Mouse (Mus musculus) gastrocnemius, postnatal 14 days (tissue): Measurements from ENCODE around the gene Blvra. TPM values are rescaled to one million over a fixed set of nuclear protein-coding genes. Genes with fewer than 3 reads are reported as not detected.
"Not testable (repeated sequence)": the region's sequence is repeated elsewhere in the genome, so short reads cannot be mapped to it uniquely, and the experiment has no call there.

Experiments used
- DNase-seq: peaks from one replicate; pipeline ENCODE4 v3.0.0; 2021; ENCODE audit warnings: mixed read lengths
- intact Hi-C: fragments of 180-260 bp; cut with DNase I; formaldehyde crosslinking; loops from one replicate; pipeline ENCODE4 v1.15.1; 2025; ENCODE audit warnings: low total_unique reads
- microRNA-seq, 2 experiments: library from miRNA; unstranded; fragments of <30 nt; microRNA quantifications; one replicate each; pipeline ENCODE4 v1.2.0; 2021
- total RNA-seq, 2 experiments: library from RNA; stranded (reverse); gene quantifications; 2 replicates each; pipeline ENCODE4 v1.2.3; 2021

Gene Blvra
- total RNA-seq, 2 experiments from 2014 or later, result 13.2 to 16.4 TPM

- intact Hi-C loops, result no loop called here
- peak; percentile 92 for DNase-seq
Measured at GRCm38 (mm10) chr2:127133621-127134461, 63.4 kb downstream of the Blvra start, which contains the start of gene Ncaph. Gene Ncaph (minus strand): TSS chr2:127133954.

GRCm38 (mm10) chr2:127135255-127135654 lies 64.8 kb downstream of the Blvra start:
- DNase-seq, intact Hi-C loops: not testable (repeated sequence)

- intact Hi-C loops, result no loop called here
Measured at GRCm38 (mm10) chr2:127136979-127137378, 66.5 kb downstream of the Blvra start.

GRCm38 (mm10) chr2:127137838-127138420 lies 67.5 kb downstream of the Blvra start:
- DNase-seq, result no peak
- intact Hi-C loops, result no loop called here

More at GRCm38 (mm10) chr2:127136979-127137378, 66.5 kb downstream of the Blvra start:
- peak; percentile 30 for DNase-seq

GRCm38 (mm10) chr2:127138449-127138848 lies 68.0 kb downstream of the Blvra start:
- DNase-seq, result no peak
- intact Hi-C loops, result no loop called here

GRCm38 (mm10) chr2:127139094-127139493 lies 68.6 kb downstream of the Blvra start:
- DNase-seq, result no peak
- intact Hi-C loops, result no loop called here

- DNase-seq, result no peak
- intact Hi-C loops, result no loop called here
Measured at GRCm38 (mm10) chr2:127139605-127140004, 69.1 kb downstream of the Blvra start.

- DNase-seq, result no peak
- intact Hi-C loops, result no loop called here
Measured at GRCm38 (mm10) chr2:127140011-127140410, 69.5 kb downstream of the Blvra start.

GRCm38 (mm10) chr2:127142031-127142430 lies 71.6 kb downstream of the Blvra start:
- DNase-seq, result no peak
- intact Hi-C loops, result no loop called here

- intact Hi-C loops, result no loop called here
- DNase-seq, result no peak
Measured at GRCm38 (mm10) chr2:127142577-127143157, 72.2 kb downstream of the Blvra start.

GRCm38 (mm10) chr2:127143158-127144063 lies 72.9 kb downstream of the Blvra start, which contains the start of gene Itpripl1:
Gene Itpripl1 (minus strand): TSS chr2:127143442.
- peak; percentile 79 for DNase-seq
- intact Hi-C loops, result no loop called here

GRCm38 (mm10) chr2:127145699-127146098 lies 75.2 kb downstream of the Blvra start:
- DNase-seq, result no peak
- intact Hi-C loops, result no loop called here

Small RNAs within 50 kb of the gene (microRNA-seq; reads per million reads assigned to microRNA genes)
- gene Gm24081, result 0 reads per million in 2 experiments

Other genes with a start within 250 kb of the Blvra start
- 10 to 100 TPM; 22.1 to 24.2 TPM for gene Trpm7, start 194.4 kb upstream of the Blvra start, total RNA-seq
- 10 to 100 TPM; 45.9 to 49.0 TPM for gene Sppl2a, start 137.4 kb upstream of the Blvra start, total RNA-seq
- 1 to 10 TPM; 6.6 to 7.4 TPM for gene Ap4e1, start 61.9 kb upstream of the Blvra start, total RNA-seq
- 1 to 10 TPM; 4.5 to 6.6 TPM for gene Ncaph, start 63.3 kb downstream of the Blvra start, total RNA-seq
- gene Itpripl1, start 72.8 kb downstream of the Blvra start, total RNA-seq, result 1 to 10 TPM; 5.0 to 9.4 TPM
- gene 1810024B03Rik, start 137.6 kb downstream of the Blvra start, total RNA-seq, result under 1 TPM; 0.66 to 0.72 TPM
- gene Snrnp200, start 137.7 kb downstream of the Blvra start, total RNA-seq, result 10 to 100 TPM; 33.0 to 34.6 TPM
- 10 to 100 TPM; 44.5 to 47.9 TPM for gene Ciao1, start 177.2 kb downstream of the Blvra start, total RNA-seq
- gene Tmem127, start 177.2 kb downstream of the Blvra start, total RNA-seq, result 10 to 100 TPM; 24.0 to 28.9 TPM
- 10 to 100 TPM; 86.8 to 98.4 TPM for gene Stard7, start 199.6 kb downstream of the Blvra start, total RNA-seq